In the genomic region with DNA sequence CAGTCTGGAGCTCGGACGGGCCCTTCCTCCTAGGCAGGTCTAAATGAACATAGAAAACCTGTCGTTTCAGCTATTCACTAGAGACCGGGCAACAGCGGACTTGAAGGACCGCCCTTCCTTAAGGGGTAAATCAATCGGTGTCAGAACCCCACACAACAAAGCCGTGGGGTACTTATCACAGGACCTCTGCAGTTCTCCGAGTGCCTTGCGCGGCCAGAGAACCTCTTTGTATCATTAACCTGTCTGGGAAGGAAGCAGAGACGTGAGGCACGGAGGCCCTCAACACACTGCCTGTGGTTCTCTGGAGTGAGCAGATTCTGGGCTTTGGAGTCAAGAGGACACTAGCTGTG, we compare ENCODE assay signal across 9 mouse cellular contexts. TPM values are rescaled to one million over a fixed set of nuclear protein-coding genes. Genes with fewer than 3 reads are reported as not detected.
DNase-seq lines count a peak whose midpoint lies in the region; ATAC-seq and TF ChIP-seq lines count a peak whose summit lies in the region.
"Had no signal": no experiment of that assay in that cellular context is flagged by ENCODE, and none has a peak within 500 bp of the region (broad histone marks: within the 10 kb centered on the region; RNA-seq: fewer than 3 reads in every experiment).

No protein-coding gene starts in this region.

- H3K9ac ChIP-seq in hindbrain, embryonic 15.5 days, result peak overlapping the region; percentile 68

- H3K36me3 ChIP-seq in hindbrain, embryonic 15.5 days, result peaks cover 5% of the 10 kb centered on the region

- H3K27ac ChIP-seq in layer of hippocampus, adult 2 months, result peak overlapping the region; percentile 92
- peak overlapping the region; percentile 63; the same call in 1 of the 2 replicates for H3K27ac ChIP-seq in cortical plate, adult 2 months (ENCODE audit: insufficient read depth, low read length)
- H3K27ac ChIP-seq in hindbrain, embryonic 15.5 days (replicated peaks), result peak overlapping the region; percentile 90

- H3K4me3 ChIP-seq in layer of hippocampus, adult 2 months, result peak overlapping the region; percentile 96
- peak overlapping the region; percentile 88 for H3K4me3 ChIP-seq in cortical plate, adult 2 months (ENCODE audit: insufficient read depth, low read length)
- H3K4me3 ChIP-seq in hindbrain, embryonic 15.5 days, result peak overlapping the region; percentile 67

- no peak for TF ChIP-seq CTCF in layer of hippocampus, adult 2 months (conservative IDR thresholded peaks at IDR 0.05)
- no peak for TF ChIP-seq CTCF in cortical plate, adult 2 months (IDR thresholded peaks at IDR 0.05; ENCODE audit: extremely low read depth, insufficient read depth, low read length)

- no peak for DNase-seq in layer of hippocampus, adult 2 months (ENCODE audit: low spot score in 2 of 2)
- DNase-seq in layer of hippocampus, postnatal 36 days, result no peak
- DNase-seq in mesoderm, embryonic 11.5 days (ENCODE audit: low read depth, low spot score), result peak; percentile 45
- no peak for DNase-seq in left cerebral cortex, adult 8-10 months (ENCODE audit: low spot score in 2 of 2)
- no peak for DNase-seq in layer of hippocampus, postnatal 25 days (ENCODE audit: extremely low spot score in 1 of 2, low spot score in 1 of 2)

- H3K4me1 ChIP-seq in cortical plate, adult 2 months (ENCODE audit: control insufficient read depth, insufficient read depth, low read length), result peaks cover 3% of the 10 kb centered on the region
- H3K4me1 ChIP-seq in hindbrain, embryonic 15.5 days (replicated peaks), result peaks cover 35% of the 10 kb centered on the region

- no peaks in the 10 kb centered on the region for H3K27me3 ChIP-seq in hindbrain, embryonic 15.5 days

- H3K9me3 ChIP-seq in hindbrain, embryonic 15.5 days, result no peaks in the 10 kb centered on the region

- peak; percentile 28 for ATAC-seq in hindbrain, embryonic 15.5 days (ENCODE audit: low FRiP score, low read depth)
- no peak for ATAC-seq in activated CD4-positive, CD25-positive, alpha-beta regulatory T cell, adult 4 months

- peak overlapping the region; percentile 93 for H3K4me2 ChIP-seq in hindbrain, embryonic 15.5 days

- WGBS in hindbrain, embryonic 15.5 days, result 0% methylated on average over 13 of the region's 13 CpGs

- no peak for TF ChIP-seq POLR2A in cortical plate, adult 2 months (IDR thresholded peaks at IDR 0.05; ENCODE audit: extremely low read depth, insufficient read depth, low read length)

RNA-seq across cellular contexts. Expression of a gene that starts 0.6 kb away (rescaled TPM):
- 10 to 100 TPM; 34.9 to 35.9 TPM for total RNA-seq in layer of hippocampus, adult 2 months (2021)
- 10 to 100 TPM; 33.2 to 40.8 TPM for total RNA-seq in layer of hippocampus, postnatal 36 days (2021)
- polyA plus RNA-seq in cortical plate, adult 2 months (2012; rRNA removed), result 43.8 and 44.6 TPM in 2 replicates
- polyA plus RNA-seq in hindbrain, embryonic 15.5 days (2015; fragmentation: Nextera tagmentation; extraction: Ambion mirVana), result 39.0 and 39.7 TPM in 2 replicates
- total RNA-seq in left cerebral cortex, adult 8-10 months (2022), result 10 to 100 TPM; 28.6 to 33.1 (median 29.1) TPM
- total RNA-seq in layer of hippocampus, postnatal 25 days (2021), result 10 to 100 TPM; 27.1 to 35.4 TPM
- polyA plus RNA-seq in activated CD4-positive, CD25-positive, alpha-beta regulatory T cell, adult 4 months (2017; shearing (Covaris generic)), result 100 to 1,000 TPM in 1 of 2 experiments, 10 to 100 TPM in 1; 95.0 to 108 TPM

RNA-seq across cellular contexts. Expression of a gene that starts 0.7 kb away (rescaled TPM):
- total RNA-seq in layer of hippocampus, adult 2 months (2021), result 10 to 100 TPM; 12.4 to 13.4 TPM
- 10 to 100 TPM; 11.0 to 12.9 TPM for total RNA-seq in layer of hippocampus, postnatal 36 days (2021)
- polyA plus RNA-seq in cortical plate, adult 2 months (2012; rRNA removed), result 16.1 and 17.6 TPM in 2 replicates
- polyA plus RNA-seq in hindbrain, embryonic 15.5 days (2015; fragmentation: Nextera tagmentation; extraction: Ambion mirVana), result 20.2 and 22.0 TPM in 2 replicates
- total RNA-seq in left cerebral cortex, adult 8-10 months (2022), result 10 to 100 TPM; 12.5 to 14.2 (median 13.5) TPM
- 10 to 100 TPM; 11.4 to 11.6 TPM for total RNA-seq in layer of hippocampus, postnatal 25 days (2021)
- polyA plus RNA-seq in activated CD4-positive, CD25-positive, alpha-beta regulatory T cell, adult 4 months (2017; shearing (Covaris generic)), result 10 to 100 TPM; 12.0 to 12.2 TPM

RNA-seq across cellular contexts. Expression of a gene that starts 35.1 kb away (rescaled TPM):
- 10 to 100 TPM; 22.1 to 22.4 TPM for total RNA-seq in layer of hippocampus, adult 2 months (2021)
- 10 to 100 TPM; 21.0 to 22.7 TPM for total RNA-seq in layer of hippocampus, postnatal 36 days (2021)
- 41.3 and 50.1 TPM in 2 replicates for polyA plus RNA-seq in cortical plate, adult 2 months (2012; rRNA removed)
- polyA plus RNA-seq in hindbrain, embryonic 15.5 days (2015; fragmentation: Nextera tagmentation; extraction: Ambion mirVana), result 171 and 178 TPM in 2 replicates
- total RNA-seq in left cerebral cortex, adult 8-10 months (2022), result 10 to 100 TPM; 29.8 to 33.0 (median 31.3) TPM
- 10 to 100 TPM; 24.0 to 27.4 TPM for total RNA-seq in layer of hippocampus, postnatal 25 days (2021)
- polyA plus RNA-seq in activated CD4-positive, CD25-positive, alpha-beta regulatory T cell, adult 4 months (2017; shearing (Covaris generic)), result 10 to 100 TPM; 25.6 to 32.1 TPM

RNA-seq across cellular contexts. Expression of a gene that starts 43.7 kb away (rescaled TPM):
- not detected for total RNA-seq in layer of hippocampus, adult 2 months (2021)
- not detected for total RNA-seq in layer of hippocampus, postnatal 36 days (2021)
- not detected in 2 replicates for polyA plus RNA-seq in cortical plate, adult 2 months (2012; rRNA removed)
- polyA plus RNA-seq in hindbrain, embryonic 15.5 days (2015; fragmentation: Nextera tagmentation; extraction: Ambion mirVana), result not detected in 2 replicates
- total RNA-seq in left cerebral cortex, adult 8-10 months (2022), result not detected
- not detected for total RNA-seq in layer of hippocampus, postnatal 25 days (2021)
- not detected for polyA plus RNA-seq in activated CD4-positive, CD25-positive, alpha-beta regulatory T cell, adult 4 months (2017; shearing (Covaris generic))
- polyA plus RNA-seq: brain, embryonic 14.5 days had no signal
